Mouse (Mus musculus): ENCODE data around the gene Fam120a.

GRCm38 (mm10) chr13:49017375-49017774 lies 49.6 kb upstream of the Fam120a start:
- TF ChIP-seq CTCF (conservative IDR thresholded peaks at IDR 0.05; ENCODE audit: low read length) = no peak
- TF ChIP-seq POU5F1 (IDR thresholded peaks at IDR 0.05; ENCODE audit: borderline replicate concordance, low read length) = no peak
